Mouse (Mus musculus): Measurements from ENCODE around the gene Kcnj1. TPM values are rescaled to one million over a fixed set of nuclear protein-coding genes. Genes with fewer than 3 reads are reported as not detected.

Kcnj1 gene
- polyA plus RNA-seq (2012; rRNA removed; ENCODE audit: low replicate concordance): 0.07 and 0.17 TPM in 2 replicates

DNA sequence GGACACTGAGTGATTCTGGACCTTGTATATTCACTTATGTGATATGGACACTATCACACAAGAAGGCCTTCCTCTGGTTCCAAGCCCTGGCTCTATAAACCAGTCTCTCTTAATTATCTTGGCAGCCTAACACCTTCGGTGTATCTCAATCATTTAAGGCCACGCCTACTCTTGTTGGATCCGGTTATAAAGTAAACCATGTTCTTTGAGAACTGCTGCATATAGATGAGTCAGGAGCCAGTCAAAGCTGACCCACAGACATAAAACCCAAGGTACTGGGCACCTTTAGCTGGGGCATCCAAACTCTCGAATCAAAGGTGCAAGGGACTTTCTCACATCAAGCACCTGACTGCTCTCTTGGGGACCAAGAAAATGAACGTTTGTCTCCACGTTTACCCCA is at the start of gene Kcnj1:
Gene Kcnj1 (plus strand): TSS at position 292 of the 400 bp plus-strand sequence.

GRCm38 (mm10) chr9:32344051-32344450 is 28.2 kb upstream of the Kcnj1 start, which contains the start of gene Kcnj5:
Gene Kcnj5 (minus strand): TSS chr9:32344350.

Other genes starting within 250 kb of the Kcnj1 start
- 0.04 and 0.06 TPM in 2 replicates for gene Kcnj5, start 28.1 kb upstream of the Kcnj1 start, polyA plus RNA-seq (2012; rRNA removed; ENCODE audit: low replicate concordance)
- 21.0 and 28.0 TPM in 2 replicates for gene Fli1, start 170.4 kb downstream of the Kcnj1 start, polyA plus RNA-seq (2012; rRNA removed; ENCODE audit: low replicate concordance)